Mouse (Mus musculus) thymus, adult 18-20 months (tissue): ENCODE results near the gene Vps53.

Source experiments
- DNase-seq, 2 experiments: peaks; one replicate each; pipeline ENCODE4 v3.0.0; 2022; ENCODE audit warnings: mixed read lengths in 2 of 2

Vps53 gene

GRCm38 (mm10) chr11:76050967-76051512 lies 128.4 kb downstream of the Vps53 start:
- DNase-seq = no peak

GRCm38 (mm10) chr11:76050509-76050908 lies 128.9 kb downstream of the Vps53 start:
- DNase-seq = no peak

GRCm38 (mm10) chr11:76045367-76045766 lies 134.1 kb downstream of the Vps53 start:
- DNase-seq = no peak

GRCm38 (mm10) chr11:76044468-76044867 lies 135.0 kb downstream of the Vps53 start:
- no peak for DNase-seq

- DNase-seq = no peak
Measured at GRCm38 (mm10) chr11:76042882-76043281, 136.6 kb downstream of the Vps53 start.

- no peak for DNase-seq
Measured at GRCm38 (mm10) chr11:76042041-76042638, 137.3 kb downstream of the Vps53 start.

- DNase-seq = no peak
Measured at GRCm38 (mm10) chr11:76040761-76041376, 138.6 kb downstream of the Vps53 start.

GRCm38 (mm10) chr11:76040106-76040505 lies 139.3 kb downstream of the Vps53 start:
- no peak for DNase-seq

- no peak for DNase-seq
Measured at GRCm38 (mm10) chr11:76039271-76040053, 140.0 kb downstream of the Vps53 start.

- DNase-seq = peak in 1 of 2 experiments; percentile 25
Measured at GRCm38 (mm10) chr11:76037581-76038294, 141.7 kb downstream of the Vps53 start.

- DNase-seq = no peak
Measured at GRCm38 (mm10) chr11:76035182-76035581, 144.3 kb downstream of the Vps53 start.

GRCm38 (mm10) chr11:76033836-76034235 lies 145.6 kb downstream of the Vps53 start:
- DNase-seq = no peak

- no peak for DNase-seq
Measured at GRCm38 (mm10) chr11:76033359-76033758, 146.1 kb downstream of the Vps53 start.

- DNase-seq = no peak
Measured at GRCm38 (mm10) chr11:76028072-76028465, 151.4 kb downstream of the Vps53 start.

GRCm38 (mm10) chr11:76027139-76028071 lies 152.0 kb downstream of the Vps53 start, which contains the start of gene Rflnb:
TSS of gene Rflnb (minus strand) at chr11:76027782.
- DNase-seq = peak; percentile 29 to 31

GRCm38 (mm10) chr11:76026527-76027138 lies 152.8 kb downstream of the Vps53 start:
- no peak for DNase-seq

- no peak for DNase-seq
Measured at GRCm38 (mm10) chr11:76025080-76025583, 154.3 kb downstream of the Vps53 start.

GRCm38 (mm10) chr11:76020916-76021315 lies 158.5 kb downstream of the Vps53 start:
- no peak for DNase-seq

GRCm38 (mm10) chr11:76019879-76020278 lies 159.6 kb downstream of the Vps53 start:
- no peak for DNase-seq

- DNase-seq = no peak
Measured at GRCm38 (mm10) chr11:76015814-76016213, 163.6 kb downstream of the Vps53 start.

GRCm38 (mm10) chr11:76015251-76015650 lies 164.2 kb downstream of the Vps53 start:
- no peak for DNase-seq
